Mouse (Mus musculus): ENCODE results near the gene Unc93a.
"Not testable (repeated sequence)": the region's sequence is repeated elsewhere in the genome, so short reads cannot be mapped to it uniquely, and the experiment has no call there.

Gene Unc93a
- long read RNA-seq, experiment 1 = 0 reads
- long read RNA-seq, experiment 2 = 0 reads

GRCm38 (mm10) chr17:13131710-13132109 is at the start of gene Unc93a:
Unc93a (minus strand) TSS chr17:13131810.
- intact Hi-C loops (cut with DNase I) = not testable (repeated sequence)

GRCm38 (mm10) chr17:13180491-13180890 is 48.9 kb upstream of the Unc93a start:
- intact Hi-C loops (cut with DNase I) = not testable (repeated sequence)

DNA sequence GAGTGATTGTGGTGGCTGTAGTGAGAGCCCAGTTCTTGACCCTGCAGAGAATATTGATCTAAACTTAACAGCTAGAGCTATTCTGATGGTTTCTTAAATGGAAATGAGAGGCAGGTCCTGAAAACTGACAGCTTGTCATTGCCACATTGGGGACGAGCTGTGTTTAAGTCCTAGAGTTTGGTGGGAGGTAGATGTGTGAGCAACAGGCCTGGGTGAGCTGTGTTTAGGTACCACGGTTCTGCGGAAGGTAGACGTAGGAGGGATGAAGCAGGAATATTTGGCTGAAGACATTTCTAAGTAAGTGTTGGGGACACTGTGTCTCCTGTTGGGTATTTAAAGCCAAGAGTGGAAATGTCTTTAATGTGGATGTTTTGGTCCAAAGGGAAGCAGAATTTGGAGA is 47.4 kb upstream of the Unc93a start:
- intact Hi-C loops (cut with DNase I) = not testable (repeated sequence)

- intact Hi-C loops (cut with DNase I) = not testable (repeated sequence)
Measured at GRCm38 (mm10) chr17:13177796-13178195, 46.2 kb upstream of the Unc93a start.

DNA sequence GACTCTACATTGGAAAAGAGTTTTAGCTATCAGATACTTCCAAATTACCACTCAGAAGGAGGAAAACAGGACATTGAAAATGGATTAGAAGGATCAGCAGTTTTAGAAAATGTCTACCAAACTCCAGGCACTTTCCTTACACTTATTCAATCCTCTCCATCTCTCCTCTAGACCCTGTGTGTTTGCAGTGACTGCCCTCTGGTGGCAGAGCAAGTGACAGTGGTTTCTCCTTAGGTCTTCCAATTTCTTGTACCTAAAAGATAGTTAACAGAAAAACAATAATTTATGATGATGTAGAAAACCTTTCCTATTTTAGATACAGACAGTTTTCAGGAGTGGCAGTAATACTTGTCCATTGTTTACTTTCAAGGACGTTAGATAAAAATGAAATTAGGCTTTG is 44.0 kb upstream of the Unc93a start:
- intact Hi-C loops (cut with DNase I) = not testable (repeated sequence)

DNA sequence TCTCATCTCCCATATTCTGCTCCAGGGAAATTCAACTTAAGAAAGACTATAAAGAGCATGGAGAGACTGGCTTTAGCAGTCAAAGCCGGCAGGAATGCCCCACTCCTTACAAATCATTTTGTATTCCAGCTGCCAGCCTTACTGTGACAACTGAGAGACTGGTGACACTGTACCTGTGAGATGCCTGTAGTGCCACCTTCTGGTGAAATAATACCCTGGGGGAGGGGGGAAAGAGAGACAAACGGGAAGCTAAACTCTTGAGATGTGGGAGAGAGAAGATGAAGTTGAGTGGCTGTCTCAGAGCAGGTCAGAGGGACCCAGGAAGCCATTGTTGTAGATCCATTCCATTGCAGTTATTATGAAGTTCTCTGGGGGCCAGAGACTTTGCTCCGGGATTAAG is 42.4 kb upstream of the Unc93a start:
- intact Hi-C loops (cut with DNase I) = not testable (repeated sequence)

GRCm38 (mm10) chr17:13173578-13173977 is 42.0 kb upstream of the Unc93a start:
- intact Hi-C loops (cut with DNase I) = not testable (repeated sequence)

GRCm38 (mm10) chr17:13146128-13146527 is 14.5 kb upstream of the Unc93a start:
- intact Hi-C loops (cut with DNase I) = not testable (repeated sequence)

- intact Hi-C loops (cut with DNase I) = not testable (repeated sequence)
Measured at GRCm38 (mm10) chr17:13144580-13145215, 13.1 kb upstream of the Unc93a start.

DNA sequence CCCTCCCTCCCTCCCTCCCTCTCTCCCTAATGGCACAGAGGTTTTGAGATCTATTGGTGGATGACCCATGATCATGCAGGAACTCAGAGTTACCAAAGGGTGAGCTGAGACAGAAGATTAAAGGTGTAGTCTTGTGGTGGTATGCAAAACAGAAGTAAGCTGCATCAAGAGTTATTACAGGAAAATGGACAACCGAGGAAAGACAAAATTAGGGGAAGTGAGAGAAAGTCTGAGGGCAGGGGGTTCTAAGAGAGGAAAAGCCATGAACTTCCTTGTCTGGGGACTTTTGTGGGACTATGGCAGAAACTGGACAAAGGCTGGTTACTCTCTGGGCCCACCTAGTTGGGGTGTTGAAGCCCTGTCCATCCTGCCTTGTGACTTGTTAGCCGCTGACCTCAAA is 11.1 kb upstream of the Unc93a start:
- intact Hi-C loops (cut with DNase I) = not testable (repeated sequence)

DNA sequence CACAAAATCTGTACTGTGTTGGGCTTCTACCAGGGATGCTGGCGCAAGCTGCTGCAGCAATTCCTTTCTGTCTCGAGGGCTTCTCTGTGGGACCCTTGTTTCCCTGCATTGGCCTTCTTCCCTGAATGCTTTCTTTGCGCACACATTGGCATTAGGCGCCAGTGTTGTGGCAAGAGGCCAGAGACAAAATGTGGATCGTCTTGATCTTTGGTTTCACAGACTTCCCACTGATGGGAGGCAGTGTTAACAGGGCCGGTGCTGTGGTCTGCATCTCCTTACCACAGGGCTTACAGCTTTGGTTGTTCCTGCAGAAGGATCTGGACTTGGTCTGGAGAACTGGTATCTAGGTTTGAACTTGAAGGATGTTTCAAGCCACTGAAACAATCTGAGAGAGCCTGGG is 3.7 kb upstream of the Unc93a start:
- intact Hi-C loops (cut with DNase I) = not testable (repeated sequence)

DNA sequence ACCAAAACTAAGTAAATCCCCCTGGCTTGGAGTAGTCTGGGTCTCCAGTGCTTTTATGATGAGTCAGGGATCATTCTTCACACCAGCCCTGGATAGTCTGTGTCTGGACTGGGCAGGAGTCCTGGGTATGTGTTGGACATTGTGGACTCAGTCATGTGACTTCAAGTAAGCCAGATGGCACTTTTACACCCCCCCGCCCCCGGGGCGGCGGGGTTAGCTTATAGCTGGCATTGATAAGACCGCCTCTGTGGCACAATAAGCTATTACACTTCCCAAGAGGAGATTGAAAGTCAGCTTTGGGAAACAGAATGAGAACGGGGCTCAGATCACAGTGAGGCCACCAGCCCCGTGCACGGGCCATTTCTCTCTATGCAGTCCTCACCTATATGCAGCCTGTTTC is 742 bp upstream of the Unc93a start:
- intact Hi-C loops (cut with DNase I) = not testable (repeated sequence)

DNA sequence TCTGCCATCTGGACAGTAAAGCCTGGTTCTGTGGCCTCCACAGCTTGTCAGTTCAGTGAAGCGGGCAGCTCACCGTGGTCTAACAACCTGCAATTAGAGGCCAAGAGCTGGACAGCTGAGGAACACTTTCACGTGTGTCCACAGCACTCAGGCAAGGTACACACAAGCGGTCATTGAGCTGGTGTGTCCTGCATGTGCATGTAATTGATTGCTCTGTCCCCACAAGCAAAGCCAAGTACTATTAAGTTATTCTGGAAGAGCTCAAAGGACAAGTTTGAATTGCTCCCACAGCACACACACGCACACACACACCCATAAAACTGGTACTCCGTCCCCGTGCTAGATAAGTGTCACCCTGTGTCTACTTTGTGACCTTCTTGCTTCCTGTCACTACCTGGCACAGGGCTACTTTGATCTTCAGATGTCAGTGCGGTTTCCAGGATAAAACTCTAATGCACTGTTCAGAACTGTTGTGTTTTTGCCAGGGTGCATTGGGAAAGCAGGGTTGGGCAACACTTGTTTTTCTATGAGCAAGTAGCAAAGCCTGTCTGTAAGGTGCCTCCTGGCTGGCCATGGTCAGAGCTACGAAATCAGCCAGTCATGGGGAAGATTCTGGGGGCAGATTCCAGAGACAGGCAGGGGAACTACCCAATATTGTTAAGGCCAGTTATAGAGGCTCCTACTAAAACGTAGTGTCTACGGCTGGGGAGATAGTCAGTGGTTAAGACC is 1.7 kb downstream of the Unc93a start:
- intact Hi-C loops (cut with DNase I) = not testable (repeated sequence)

DNA sequence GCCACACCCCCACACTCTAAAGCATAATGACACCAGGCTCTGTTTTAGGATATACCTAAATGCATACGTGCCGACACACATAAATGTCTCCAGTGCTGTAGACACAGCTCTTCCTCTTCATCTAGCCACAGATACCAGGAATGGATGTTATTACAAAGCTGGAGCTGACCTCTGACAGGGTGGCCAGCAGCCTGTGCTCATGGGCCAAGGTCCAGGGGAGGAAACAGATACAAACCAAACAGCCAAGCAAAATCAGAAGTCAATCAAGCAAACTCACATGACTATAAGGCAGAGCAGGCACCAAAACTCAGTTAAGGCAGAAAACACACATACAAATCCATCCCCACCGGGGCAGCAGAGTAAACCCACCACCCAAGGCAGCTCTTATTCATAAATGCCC is 2.3 kb downstream of the Unc93a start:
- intact Hi-C loops (cut with DNase I) = not testable (repeated sequence)

DNA sequence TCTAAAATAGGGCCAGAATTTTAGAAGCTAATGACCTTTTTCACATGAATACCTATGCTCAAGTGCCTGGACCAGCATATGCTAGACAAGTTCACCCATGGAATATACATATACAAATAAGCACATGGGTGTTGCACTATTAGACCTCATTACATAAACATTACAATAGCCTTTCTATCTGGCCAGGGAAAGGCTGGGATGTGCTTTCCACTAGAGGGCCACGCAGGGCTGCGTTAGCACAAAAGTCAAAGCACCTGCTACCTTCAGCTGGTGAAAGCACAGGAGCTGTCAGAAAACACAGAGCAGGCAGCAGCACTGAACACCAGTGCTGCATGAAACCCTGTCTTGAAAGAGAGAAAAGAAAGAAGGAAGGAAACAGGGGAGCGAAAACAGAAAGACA is 7.4 kb downstream of the Unc93a start:
- intact Hi-C loops (cut with DNase I) = not testable (repeated sequence)

DNA sequence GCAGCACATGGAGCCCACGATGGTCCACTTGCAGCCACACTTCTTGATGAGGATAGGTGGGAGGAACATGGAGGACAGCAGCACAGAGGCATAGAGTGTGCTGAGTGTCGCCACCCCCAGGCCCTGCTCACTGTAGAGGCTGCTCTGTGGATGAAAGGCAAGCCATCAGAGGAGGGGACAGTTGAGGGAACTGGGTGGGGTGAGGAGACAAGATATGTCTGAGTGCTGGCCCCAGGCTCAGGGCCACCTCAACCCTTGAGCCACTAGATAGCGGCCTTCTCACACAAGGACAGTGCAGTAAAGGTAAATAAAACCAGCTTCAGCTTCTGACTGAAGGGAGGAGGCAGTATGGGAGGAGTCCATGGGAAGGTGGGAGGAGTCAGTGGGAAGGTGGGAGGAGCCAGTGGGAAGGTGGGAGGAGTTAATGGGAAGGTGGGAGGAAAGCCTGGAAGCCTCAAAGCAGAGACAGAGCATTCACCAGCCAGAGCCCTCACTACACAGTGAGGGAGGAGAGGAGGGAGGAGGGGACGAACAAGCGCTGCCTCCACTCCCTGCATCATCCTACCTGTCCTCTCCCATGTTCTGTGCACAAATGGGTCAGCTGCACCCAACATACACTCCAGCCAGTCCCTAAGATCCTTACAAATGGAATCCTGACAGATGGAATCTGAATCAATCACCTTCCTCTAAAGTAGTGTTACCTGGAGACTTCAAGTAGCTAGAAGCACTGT is 8.1 kb downstream of the Unc93a start:
- intact Hi-C loops (cut with DNase I) = not testable (repeated sequence)

DNA sequence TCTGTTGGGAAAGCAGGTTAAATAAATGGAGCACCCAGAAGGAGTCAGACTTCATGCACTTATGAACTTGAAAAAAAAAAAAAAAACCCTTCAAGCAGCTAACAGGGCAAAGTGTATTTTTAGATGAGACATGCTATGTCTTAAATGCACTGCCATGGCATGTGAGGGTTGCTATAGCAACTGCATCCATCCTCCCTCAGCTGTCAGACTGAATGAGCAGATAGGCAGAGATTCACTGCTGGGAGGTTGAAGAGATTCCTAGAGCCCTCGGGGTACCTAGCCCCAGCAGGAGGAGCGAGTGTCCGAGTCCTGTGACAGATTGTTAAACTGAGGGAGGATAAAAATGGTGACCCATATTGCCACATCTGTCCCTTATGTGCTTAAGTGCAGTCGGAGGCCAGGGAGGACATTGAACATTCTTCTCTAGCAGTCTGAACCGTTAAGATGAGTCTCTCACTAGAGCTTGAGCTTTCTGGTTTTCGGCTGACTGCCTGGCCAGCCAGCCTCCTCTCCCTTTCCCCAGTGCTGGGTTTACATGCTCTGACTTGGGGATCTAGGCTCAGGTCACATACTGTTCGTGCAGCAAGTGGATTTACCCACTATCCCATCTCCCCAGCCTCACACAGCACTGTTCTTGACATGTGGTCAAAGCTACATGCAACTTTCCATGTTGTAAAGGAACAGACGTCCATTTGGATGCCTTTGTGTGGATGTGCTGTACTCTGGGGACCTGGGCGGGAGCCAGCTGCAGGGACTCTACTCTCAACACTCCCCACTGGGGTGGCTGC is 18.9 kb downstream of the Unc93a start:
- intact Hi-C loops (cut with DNase I) = not testable (repeated sequence)

GRCm38 (mm10) chr17:13106563-13106962 is 25.0 kb downstream of the Unc93a start:
- intact Hi-C loops (cut with DNase I) = not testable (repeated sequence)

GRCm38 (mm10) chr17:13092960-13093359 is 38.6 kb downstream of the Unc93a start:
- intact Hi-C loops (cut with DNase I) = not testable (repeated sequence)

DNA sequence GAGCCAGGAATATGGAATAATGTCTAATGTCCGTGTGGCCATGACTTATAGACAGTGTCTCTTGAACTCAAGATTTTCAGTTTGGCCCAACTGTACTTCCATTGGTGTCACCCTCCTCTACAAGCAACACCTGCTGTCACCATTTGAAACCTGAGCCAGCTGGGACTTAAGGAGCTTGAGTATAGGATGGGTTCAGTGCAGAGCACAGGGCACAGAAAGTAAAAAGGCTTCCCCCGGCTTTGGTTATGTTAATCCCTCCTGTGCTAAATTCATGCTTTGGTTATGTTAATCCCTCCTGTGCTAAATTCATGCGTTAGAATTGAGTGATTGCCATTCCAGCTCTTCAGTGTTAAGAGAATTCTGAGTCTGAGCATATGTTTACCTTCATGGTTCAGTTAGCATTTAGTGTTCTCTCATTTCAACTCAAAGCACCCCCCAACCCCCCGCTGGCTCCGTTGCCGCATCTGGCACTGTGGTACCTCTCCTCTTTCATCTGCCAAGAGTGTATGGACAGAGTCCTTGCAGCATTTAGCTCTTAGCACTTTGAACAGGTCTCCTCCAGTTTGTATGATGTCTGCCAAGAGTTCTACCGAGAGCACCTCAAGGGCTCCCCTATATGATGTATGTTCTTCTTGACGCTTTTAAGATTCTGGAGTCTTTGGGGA is 39.4 kb downstream of the Unc93a start:
- intact Hi-C loops (cut with DNase I) = not testable (repeated sequence)

DNA sequence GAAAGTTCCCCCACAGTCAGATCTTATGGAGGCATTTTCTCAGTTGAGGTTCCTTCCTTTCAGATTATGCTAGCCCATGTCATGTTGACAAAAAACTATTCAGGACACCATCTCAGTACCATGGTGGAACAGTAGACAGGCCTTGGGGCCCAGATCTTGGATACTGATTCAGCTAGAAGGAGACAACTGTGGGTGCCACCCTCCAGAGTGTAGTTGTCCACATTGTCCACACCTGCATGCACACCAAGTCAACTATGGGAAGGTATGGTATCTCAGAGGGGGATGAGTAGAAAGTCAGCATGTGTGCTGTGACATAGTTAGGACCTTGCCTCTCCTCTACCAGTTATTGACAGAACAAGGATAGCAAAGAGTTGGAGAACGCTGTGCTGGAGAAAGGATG is 40.1 kb downstream of the Unc93a start:
- intact Hi-C loops (cut with DNase I) = not testable (repeated sequence)

Data from adrenal gland (tissue).